Mouse (Mus musculus): ENCODE results near the gene Gba. TPM values are rescaled to one million over a fixed set of nuclear protein-coding genes. Genes with fewer than 3 reads are reported as not detected.
A peak's percentile ranks its signal among the peaks of the same experiment; 100 is the strongest.

The Gba gene
- polyA plus RNA-seq, 1 experiment from 2014 or later, result 26.3 TPM

DNA sequence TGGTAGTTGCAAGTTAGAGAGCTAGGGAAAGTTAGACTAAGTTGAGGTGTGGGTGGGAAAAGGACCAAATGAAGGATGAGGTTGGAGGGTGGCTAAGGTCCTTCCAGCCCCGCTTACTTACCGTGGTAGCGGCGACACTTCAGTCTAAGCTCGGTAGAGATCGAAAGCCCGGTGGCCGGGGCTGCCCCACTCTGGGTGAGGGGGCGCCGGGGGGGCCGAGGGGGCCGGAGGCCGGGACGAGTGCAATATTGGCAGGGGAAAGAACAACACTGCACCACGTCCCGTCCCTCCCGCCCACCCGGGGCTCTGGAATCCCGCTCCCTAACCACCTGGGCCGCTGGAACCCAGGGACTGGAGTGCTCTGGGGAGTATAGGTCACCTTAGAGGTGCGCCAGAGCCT lies 24.2 kb downstream of the Gba start, which contains the start of gene Mtx1:
Gene Mtx1 (minus strand): TSS at position 189 of the 400 bp plus-strand sequence.
- H3K4me1 ChIP-seq (ENCODE audit: insufficient read depth), result peaks cover 10% of the 10 kb centered on the region
- H3K4me3 ChIP-seq (ENCODE audit: low read depth, low read length), result peak within 1 kb of the TSS; percentile 57
- 9% methylated on average over 21 of the region's 21 CpGs for WGBS (ENCODE audit: insufficient replicate concordance)
- peaks cover 44% of the 10 kb centered on the region for H3K27me3 ChIP-seq (ENCODE audit: insufficient read depth, low read length)
- DNase-seq (no peak), ATAC-seq (no peak)
- H3K27ac ChIP-seq (ENCODE audit: low read depth), result no peak within 1 kb of the TSS
- no peak for TF ChIP-seq EP300 (IDR thresholded peaks at IDR 0.05; ENCODE audit: low read depth)
- TF ChIP-seq CTCF (IDR thresholded peaks at IDR 0.05; ENCODE audit: low read depth), result no peak
- H3K9me3 ChIP-seq (ENCODE audit: low read length), result no peaks in the 10 kb centered on the region
- no peaks in the 10 kb centered on the region for H3K36me3 ChIP-seq (replicated peaks; ENCODE audit: insufficient read depth, low read length)
- no peak within 1 kb of the TSS for H3K9ac ChIP-seq (replicated peaks)
- H3K4me2 ChIP-seq (ENCODE audit: low read depth, low read length), result peak within 1 kb of the TSS; percentile 81

DNA sequence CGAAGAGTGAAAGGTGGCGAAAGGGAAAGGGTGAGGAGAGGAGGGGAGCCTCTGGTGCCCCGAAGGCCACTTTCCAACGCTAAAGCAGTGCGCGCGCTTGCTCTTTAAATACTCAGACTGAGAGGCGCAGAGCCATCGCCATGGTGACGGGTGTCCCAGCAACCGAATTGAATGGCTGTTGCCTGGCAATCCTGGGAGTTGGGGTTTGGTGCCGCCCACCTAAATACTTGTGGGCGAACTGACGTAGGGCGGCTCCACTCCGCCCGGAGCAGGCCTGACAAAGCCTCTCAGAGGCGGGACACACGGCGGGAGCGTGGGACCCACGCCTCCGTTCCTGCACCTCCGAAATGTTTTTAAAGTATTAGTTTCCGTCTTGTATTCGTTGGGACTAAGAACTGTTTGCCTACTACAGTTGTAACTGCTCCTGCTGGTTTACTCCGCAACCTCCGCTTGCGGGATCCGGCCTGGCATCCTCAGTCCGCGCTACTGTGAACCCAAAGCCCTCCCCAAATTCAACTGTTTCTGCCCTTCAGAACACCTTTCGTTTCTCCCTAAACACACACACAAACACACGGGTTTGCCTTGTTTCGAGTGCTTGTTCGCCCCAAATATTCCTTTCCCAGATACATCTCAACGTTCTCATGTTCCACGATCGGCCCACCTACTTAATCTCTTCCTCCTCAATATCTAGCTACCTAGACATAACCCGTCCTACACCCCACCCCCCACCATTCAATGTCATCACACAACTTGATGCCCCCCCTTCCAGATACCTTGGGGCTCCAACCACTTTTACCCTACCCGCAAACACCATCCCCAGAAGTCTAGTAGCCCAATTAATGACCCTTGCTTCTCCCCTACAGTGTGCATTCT lies 24.8 kb downstream of the Gba start:
- peaks cover 48% of the 10 kb centered on the region for H3K27me3 ChIP-seq (ENCODE audit: insufficient read depth, low read length)
- peak overlapping the region; percentile 57 for H3K4me3 ChIP-seq (ENCODE audit: low read depth, low read length)
- H3K9ac ChIP-seq (replicated peaks), result no peak overlapping the region; the same call in 1 of the 2 replicates
- ATAC-seq (peak; percentile 40), DNase-seq (peak; percentile 66)
- TF ChIP-seq EP300 (IDR thresholded peaks at IDR 0.05; ENCODE audit: low read depth) (no peak), CTCF (IDR thresholded peaks at IDR 0.05; ENCODE audit: low read depth) (no peak)
- peak overlapping the region; percentile 81 for H3K4me2 ChIP-seq (ENCODE audit: low read depth, low read length)
- H3K36me3 ChIP-seq (replicated peaks; ENCODE audit: insufficient read depth, low read length), result no peaks in the 10 kb centered on the region
- H3K4me1 ChIP-seq (ENCODE audit: insufficient read depth), result peaks cover 10% of the 10 kb centered on the region
- no peaks in the 10 kb centered on the region for H3K9me3 ChIP-seq (ENCODE audit: low read length)
- H3K27ac ChIP-seq (ENCODE audit: low read depth), result no peak overlapping the region
- 6% methylated on average over 41 of the region's 41 CpGs for WGBS (ENCODE audit: insufficient replicate concordance)

DNA sequence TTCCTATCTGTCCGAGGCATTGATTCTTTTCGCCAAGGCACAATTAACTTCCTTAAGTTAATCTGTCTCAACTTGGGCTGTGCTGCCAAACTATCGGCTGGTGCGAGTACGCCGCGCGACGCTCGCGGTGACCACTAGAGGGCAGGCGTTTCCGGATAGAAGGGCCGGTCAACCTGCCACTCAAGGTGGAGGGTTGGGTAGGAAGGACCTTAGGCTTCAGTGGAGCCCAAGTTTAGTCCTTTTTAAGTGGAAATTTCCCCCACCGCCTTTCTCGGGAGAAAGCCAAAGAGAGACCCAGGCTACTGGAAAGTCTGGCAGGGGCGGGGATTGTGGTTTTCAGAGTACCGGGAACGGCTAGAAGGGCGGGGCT lies 25.4 kb downstream of the Gba start:
- Histone ChIP-seq H3K4me1 (ENCODE audit: insufficient read depth) (peaks cover 10% of the 10 kb centered on the region), H3K9ac (replicated peaks) (peak overlapping the region; percentile 50), H3K4me3 (ENCODE audit: low read depth, low read length) (peak overlapping the region; percentile 57), H3K4me2 (ENCODE audit: low read depth, low read length) (peak overlapping the region; percentile 81), H3K27me3 (ENCODE audit: insufficient read depth, low read length) (peaks cover 48% of the 10 kb centered on the region), H3K36me3 (replicated peaks; ENCODE audit: insufficient read depth, low read length) (no peaks in the 10 kb centered on the region), H3K9me3 (ENCODE audit: low read length) (no peaks in the 10 kb centered on the region), H3K27ac (ENCODE audit: low read depth) (no peak overlapping the region)
- ATAC-seq (peak; percentile 79), DNase-seq (peak; percentile 91)
- under 1% methylated on average over 20 of the region's 20 CpGs for WGBS (ENCODE audit: insufficient replicate concordance)
- peak; percentile 96 for TF ChIP-seq CTCF (IDR thresholded peaks at IDR 0.05; ENCODE audit: low read depth)
- no peak for TF ChIP-seq EP300 (IDR thresholded peaks at IDR 0.05; ENCODE audit: low read depth)

DNA sequence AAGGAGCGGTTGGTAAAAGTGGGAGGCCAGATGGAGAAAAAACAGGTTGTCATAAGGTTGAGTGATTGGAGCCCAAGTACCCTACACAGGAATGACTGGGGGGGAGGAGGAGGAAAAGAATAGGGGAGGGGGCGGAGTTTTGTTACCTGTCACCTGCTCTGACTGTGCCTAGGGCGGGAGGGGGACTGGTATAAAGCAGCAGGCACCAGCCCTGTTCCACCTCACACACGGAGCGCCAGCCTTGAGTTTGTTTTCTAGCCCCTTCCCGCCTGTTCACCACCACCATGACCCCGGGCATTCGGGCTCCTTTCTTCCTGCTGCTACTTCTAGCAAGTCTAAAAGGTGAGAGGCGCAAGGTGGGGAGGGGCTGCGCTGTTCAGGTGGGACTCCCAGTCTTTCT lies 26.1 kb downstream of the Gba start, which contains the start of gene Muc1:
Gene Muc1 (plus strand): TSS at position 222 of the 400 bp plus-strand sequence.
- no peak for ATAC-seq
- Histone ChIP-seq H3K9me3 (ENCODE audit: low read length) (no peaks in the 10 kb centered on the region), H3K27me3 (ENCODE audit: insufficient read depth, low read length) (peaks cover 48% of the 10 kb centered on the region), H3K4me1 (ENCODE audit: insufficient read depth) (peaks cover 16% of the 10 kb centered on the region), H3K9ac (replicated peaks) (peak within 1 kb of the TSS; percentile 50), H3K27ac (ENCODE audit: low read depth) (no peak within 1 kb of the TSS), H3K4me2 (ENCODE audit: low read depth, low read length) (peak within 1 kb of the TSS; percentile 81), H3K36me3 (replicated peaks; ENCODE audit: insufficient read depth, low read length) (no peaks in the 10 kb centered on the region), H3K4me3 (ENCODE audit: low read depth, low read length) (peak within 1 kb of the TSS; percentile 57)
- no peak for TF ChIP-seq CTCF (IDR thresholded peaks at IDR 0.05; ENCODE audit: low read depth)
- no peak for TF ChIP-seq EP300 (IDR thresholded peaks at IDR 0.05; ENCODE audit: low read depth)
- 41% methylated on average over 10 of the region's 10 CpGs for WGBS (ENCODE audit: insufficient replicate concordance)
- no peak for DNase-seq

DNA sequence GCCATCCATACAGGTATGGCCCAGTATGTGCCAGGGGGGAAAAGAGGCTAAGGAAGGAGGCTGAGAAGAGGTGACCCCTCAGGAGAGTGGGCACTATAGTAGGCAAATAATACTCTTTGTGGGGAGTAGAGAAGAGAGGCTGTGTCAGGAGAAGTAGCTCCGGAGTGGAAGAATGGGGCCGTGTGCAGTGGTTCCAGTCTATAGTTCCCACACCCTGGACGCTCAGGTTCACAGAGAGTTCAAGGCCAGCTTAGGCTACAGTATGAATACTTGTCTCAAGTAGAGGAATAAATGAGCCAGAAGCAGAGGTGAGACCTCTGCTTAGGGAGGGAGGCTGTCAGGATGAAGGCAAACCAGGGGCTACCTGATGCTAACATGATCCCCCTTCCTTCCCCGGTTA lies 26.5 kb downstream of the Gba start:
- Histone ChIP-seq H3K9me3 (ENCODE audit: low read length) (no peaks in the 10 kb centered on the region), H3K27ac (ENCODE audit: low read depth) (no peak overlapping the region), H3K9ac (replicated peaks) (no peak overlapping the region), H3K27me3 (ENCODE audit: insufficient read depth, low read length) (peaks cover 48% of the 10 kb centered on the region), H3K4me1 (ENCODE audit: insufficient read depth) (peaks cover 16% of the 10 kb centered on the region), H3K4me2 (ENCODE audit: low read depth, low read length) (no peak overlapping the region), H3K36me3 (replicated peaks; ENCODE audit: insufficient read depth, low read length) (no peaks in the 10 kb centered on the region), H3K4me3 (ENCODE audit: low read depth, low read length) (no peak overlapping the region)
- no peak for ATAC-seq
- no peak for TF ChIP-seq EP300 (IDR thresholded peaks at IDR 0.05; ENCODE audit: low read depth)
- TF ChIP-seq CTCF (IDR thresholded peaks at IDR 0.05; ENCODE audit: low read depth), result no peak
- no peak for DNase-seq
- 70% methylated on average over 4 of the region's 4 CpGs for WGBS (ENCODE audit: insufficient replicate concordance)

DNA sequence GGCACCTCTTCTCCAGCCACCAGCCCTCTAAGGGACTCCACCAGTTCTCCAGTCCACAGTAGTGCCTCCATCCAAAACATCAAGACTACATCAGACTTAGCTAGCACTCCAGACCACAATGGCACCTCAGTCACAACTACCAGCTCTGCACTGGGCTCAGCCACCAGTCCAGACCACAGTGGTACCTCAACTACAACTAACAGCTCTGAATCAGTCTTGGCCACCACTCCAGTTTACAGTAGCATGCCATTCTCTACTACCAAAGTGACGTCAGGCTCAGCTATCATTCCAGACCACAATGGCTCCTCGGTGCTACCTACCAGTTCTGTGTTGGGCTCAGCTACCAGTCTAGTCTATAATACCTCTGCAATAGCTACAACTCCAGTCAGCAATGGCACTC lies 27.8 kb downstream of the Gba start:
- no peak overlapping the region for H3K4me3 ChIP-seq (ENCODE audit: low read depth, low read length)
- no peak overlapping the region for H3K9ac ChIP-seq (replicated peaks)

More for the DNA sequence above, 27.8 kb downstream of the Gba start:
- DNase-seq (no peak), ATAC-seq (no peak)
- Histone ChIP-seq H3K27me3 (ENCODE audit: insufficient read depth, low read length) (peaks cover 39% of the 10 kb centered on the region), H3K36me3 (replicated peaks; ENCODE audit: insufficient read depth, low read length) (no peaks in the 10 kb centered on the region), H3K4me2 (ENCODE audit: low read depth, low read length) (no peak overlapping the region), H3K9me3 (ENCODE audit: low read length) (no peaks in the 10 kb centered on the region), H3K27ac (ENCODE audit: low read depth) (no peak overlapping the region), H3K4me1 (ENCODE audit: insufficient read depth) (peaks cover 16% of the 10 kb centered on the region)
- no peak for TF ChIP-seq CTCF (IDR thresholded peaks at IDR 0.05; ENCODE audit: low read depth)
- WGBS (ENCODE audit: insufficient replicate concordance), result 53% methylated on average over 2 of the region's 2 CpGs

All from liver, postnatal 0 days (tissue).